Mouse (Mus musculus) brain, embryonic 14.5 days (tissue): ENCODE results near the gene Fbxo36.

Experiments
- CTCF ChIP-seq: fragments of 200-500 bp; IDR thresholded peaks from 2 replicates; pipeline ENCODE4 v1.5.1; 2012; ENCODE audit warnings: inconsistent platforms, mild to moderate bottlenecking, moderate library complexity, borderline replicate concordance; ENCODE audit not compliant: insufficient read depth, insufficient read length; ENCODE audit errors: extremely low read depth
- POLR2A ChIP-seq: fragments of 200-500 bp; IDR thresholded peaks from 2 replicates; pipeline ENCODE4 v1.6.1; 2012; ENCODE audit warnings: mild to moderate bottlenecking, inconsistent platforms, borderline replicate concordance; ENCODE audit not compliant: poor library complexity, insufficient read depth, insufficient read length, severe bottlenecking; ENCODE audit errors: extremely low read depth

DNA sequence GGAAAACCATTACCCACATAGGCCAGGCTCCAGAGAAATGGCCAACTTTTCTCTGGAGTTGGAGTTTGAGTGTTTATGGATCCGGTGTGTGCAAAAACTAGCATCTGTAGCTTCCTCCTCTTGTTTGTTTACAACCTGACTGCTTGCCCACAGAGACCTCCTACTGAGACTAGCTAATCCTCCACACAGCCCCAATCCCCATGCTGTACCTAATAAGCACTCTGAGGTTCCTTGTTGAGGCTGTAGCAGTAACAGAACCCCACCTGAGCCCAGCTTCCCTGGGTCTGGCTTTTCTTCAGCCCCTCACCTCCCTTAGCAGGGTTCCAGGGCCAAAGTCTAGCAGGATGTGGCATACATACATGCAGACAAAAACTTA is 21.6 kb downstream of the Fbxo36 start:
- TF ChIP-seq CTCF (no peak), POLR2A (no peak)
